Mouse (Mus musculus): Measurements from ENCODE around the gene Cdkl4.

DNA sequence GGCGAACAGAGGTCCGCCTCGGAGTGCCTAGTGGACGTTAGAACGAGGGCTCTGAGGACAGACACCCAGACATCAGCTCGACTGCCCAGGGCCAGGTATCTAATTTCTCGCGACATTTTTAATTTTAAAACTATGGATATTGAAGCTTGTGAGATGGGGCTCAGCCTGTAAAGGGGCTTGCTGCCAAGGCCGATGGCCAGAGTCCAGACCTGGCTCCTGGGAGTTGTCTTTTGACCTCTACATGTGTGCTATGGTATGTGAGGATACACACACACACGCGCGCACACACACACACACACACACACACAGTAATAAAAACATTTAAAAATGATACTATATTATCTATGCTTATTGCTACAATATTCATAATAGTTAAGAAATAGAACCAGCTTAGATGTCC, 58.8 kb downstream of the Cdkl4 start:
- no peak for TF ChIP-seq POLR2A (IDR thresholded peaks at IDR 0.05; ENCODE audit: control insufficient read depth in 1 of 2, insufficient read depth in 1 of 2, low read depth in 1 of 2, low read length in 2 of 2, poor library complexity in 1 of 2)
- no peak for TF ChIP-seq TAL1 (IDR thresholded peaks at IDR 0.05; ENCODE audit: low read length)
- TF ChIP-seq CTCF (IDR thresholded peaks at IDR 0.05 in 2 of 3, conservative IDR thresholded peaks at IDR 0.05 in 1 of 3; ENCODE audit: control insufficient read depth in 1 of 3, insufficient read depth in 1 of 3, low read depth in 2 of 3, low read length in 3 of 3, poor library complexity in 1 of 3, severe bottlenecking in 1 of 3) = no peak
- TF ChIP-seq CHD1 (IDR thresholded peaks at IDR 0.05; ENCODE audit: low read depth, low read length) = no peak
- TF ChIP-seq USF1 (IDR thresholded peaks at IDR 0.05; ENCODE audit: low read depth, low read length) = no peak
- no peak for TF ChIP-seq ELF1 (IDR thresholded peaks at IDR 0.05; ENCODE audit: low read depth, low read length)
- TF ChIP-seq MEF2A (IDR thresholded peaks at IDR 0.05; ENCODE audit: extremely low read depth, insufficient replicate concordance, low read depth, low read length, poor library complexity, severe bottlenecking) = no peak
- TF ChIP-seq BHLHE40 (IDR thresholded peaks at IDR 0.05; ENCODE audit: borderline replicate concordance, low read depth, low read length) = no peak
- TF ChIP-seq MAFK (IDR thresholded peaks at IDR 0.05; ENCODE audit: borderline replicate concordance, low read depth, low read length) = no peak
- no peak for TF ChIP-seq E2F4 (IDR thresholded peaks at IDR 0.05; ENCODE audit: borderline replicate concordance, low read depth, low read length)
